Mouse (Mus musculus): Measurements from ENCODE around the gene Fam53b.

Gene Fam53b

DNA sequence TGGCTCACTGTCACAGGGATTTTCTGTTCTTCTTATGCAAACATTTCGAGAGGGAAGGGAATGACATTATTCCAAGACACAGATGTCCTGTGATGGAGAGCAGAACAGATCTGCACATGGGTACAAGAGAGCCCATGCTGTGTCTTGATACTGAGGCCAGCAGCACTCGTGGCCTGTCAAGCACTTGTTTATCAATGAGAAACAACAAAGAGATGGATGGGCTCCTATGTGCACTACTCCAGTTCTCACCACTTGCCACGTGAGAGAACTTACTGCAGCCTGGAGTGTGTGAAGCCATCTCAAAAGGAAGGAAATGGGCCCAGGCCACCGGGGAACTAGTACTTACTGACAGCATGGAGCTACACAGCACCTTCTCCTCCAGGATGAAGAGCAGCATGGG is 27.2 kb downstream of the Fam53b start:
- no peak for DNase-seq

GRCm38 (mm10) chr7:132786011-132786410 is 27.7 kb downstream of the Fam53b start:
- DNase-seq, result no peak

GRCm38 (mm10) chr7:132784101-132784500 is 29.6 kb downstream of the Fam53b start:
- no peak for DNase-seq

DNA sequence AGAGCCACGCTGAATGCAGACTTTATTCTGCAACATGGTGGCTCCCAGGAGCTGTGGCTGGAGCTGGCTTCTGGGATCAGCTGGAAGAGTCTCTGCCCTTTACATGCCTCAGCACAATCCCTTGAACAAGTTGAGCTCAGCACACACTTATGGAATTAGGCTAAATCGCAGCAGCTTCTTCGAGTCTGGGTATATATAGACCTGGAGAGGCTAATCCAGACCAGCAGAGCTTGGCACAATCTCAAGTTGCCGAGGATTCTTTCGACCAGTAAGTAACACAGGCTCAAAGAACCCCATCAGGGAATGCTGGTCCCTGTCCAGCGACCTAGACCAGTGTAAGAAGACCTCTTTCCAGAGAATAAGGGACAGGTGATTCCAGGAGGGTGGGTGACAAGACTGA is 31.8 kb downstream of the Fam53b start:
- peak; percentile 45 for DNase-seq

DNA sequence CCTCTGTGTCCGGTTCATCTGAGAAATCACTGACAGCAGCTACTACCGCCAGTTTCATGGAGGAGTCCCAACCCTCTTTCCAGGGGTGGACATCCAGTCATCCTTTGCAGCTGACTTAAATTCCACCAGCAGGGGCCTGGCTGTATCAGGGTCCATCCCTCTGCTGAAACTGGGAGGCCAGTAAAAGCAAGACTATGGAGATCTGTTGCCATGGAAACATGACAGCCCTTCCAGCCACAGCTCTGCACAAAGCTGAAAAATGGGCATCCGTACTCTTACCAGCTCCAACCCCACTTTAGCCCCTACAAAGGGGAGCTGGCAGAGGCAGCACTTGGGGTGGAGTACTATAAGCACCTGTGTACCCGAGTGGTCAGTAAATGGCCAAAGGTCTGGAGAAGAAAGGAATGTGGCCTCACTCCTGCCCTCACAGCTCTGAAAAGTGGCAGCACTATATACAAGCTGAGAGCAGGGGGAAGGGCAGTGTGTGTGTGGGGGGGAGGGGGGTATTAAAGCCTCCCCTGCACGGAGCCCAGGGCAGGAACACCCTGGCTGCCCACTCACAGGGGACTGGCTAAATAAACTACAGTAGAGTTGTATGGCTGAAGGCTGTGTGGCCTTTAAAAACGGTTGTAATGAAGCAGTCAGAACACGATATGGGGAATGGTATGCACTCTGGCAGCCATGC is 32.4 kb downstream of the Fam53b start:
- no peak for DNase-seq

GRCm38 (mm10) chr7:132780611-132781010 is 33.1 kb downstream of the Fam53b start:
- DNase-seq, result peak; percentile 53

GRCm38 (mm10) chr7:132778630-132779029 is 35.1 kb downstream of the Fam53b start:
- DNase-seq, result no peak

DNA sequence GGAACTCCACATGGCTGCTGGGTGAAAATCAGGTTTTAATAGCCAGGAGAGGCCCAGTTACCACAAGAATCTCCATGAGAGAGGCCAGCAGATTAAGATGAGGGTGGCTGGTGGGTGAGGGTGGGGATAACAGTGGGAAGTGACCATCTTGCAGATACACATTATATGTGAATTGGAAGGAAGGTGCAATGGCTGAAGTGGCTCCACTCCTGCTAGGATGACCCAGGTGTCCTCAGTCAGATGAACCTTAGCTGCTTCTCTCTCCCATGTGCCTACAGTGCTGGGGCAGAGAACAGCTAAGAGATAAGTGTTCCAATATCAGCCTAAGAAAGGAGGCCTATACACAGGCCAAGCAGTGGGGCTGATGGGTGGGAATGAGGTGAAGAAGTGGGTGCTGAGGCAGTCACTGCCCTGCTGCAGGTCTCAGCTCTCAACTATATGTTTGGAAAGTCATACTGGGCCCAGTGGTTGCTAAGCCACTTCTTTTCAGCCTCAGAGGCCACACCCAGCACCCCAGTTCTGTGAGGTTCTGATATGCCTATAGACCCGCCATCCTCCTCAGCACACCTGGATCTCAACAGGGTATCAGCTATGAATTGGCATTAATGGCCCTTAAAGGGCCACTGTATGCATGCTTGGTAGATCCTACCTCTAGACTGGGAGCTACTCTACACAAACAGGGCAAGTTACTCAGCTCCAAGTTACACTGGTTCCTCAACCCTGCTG is 35.8 kb downstream of the Fam53b start:
- no peak for DNase-seq

GRCm38 (mm10) chr7:132777117-132777516 is 36.6 kb downstream of the Fam53b start:
- no peak for DNase-seq

DNA sequence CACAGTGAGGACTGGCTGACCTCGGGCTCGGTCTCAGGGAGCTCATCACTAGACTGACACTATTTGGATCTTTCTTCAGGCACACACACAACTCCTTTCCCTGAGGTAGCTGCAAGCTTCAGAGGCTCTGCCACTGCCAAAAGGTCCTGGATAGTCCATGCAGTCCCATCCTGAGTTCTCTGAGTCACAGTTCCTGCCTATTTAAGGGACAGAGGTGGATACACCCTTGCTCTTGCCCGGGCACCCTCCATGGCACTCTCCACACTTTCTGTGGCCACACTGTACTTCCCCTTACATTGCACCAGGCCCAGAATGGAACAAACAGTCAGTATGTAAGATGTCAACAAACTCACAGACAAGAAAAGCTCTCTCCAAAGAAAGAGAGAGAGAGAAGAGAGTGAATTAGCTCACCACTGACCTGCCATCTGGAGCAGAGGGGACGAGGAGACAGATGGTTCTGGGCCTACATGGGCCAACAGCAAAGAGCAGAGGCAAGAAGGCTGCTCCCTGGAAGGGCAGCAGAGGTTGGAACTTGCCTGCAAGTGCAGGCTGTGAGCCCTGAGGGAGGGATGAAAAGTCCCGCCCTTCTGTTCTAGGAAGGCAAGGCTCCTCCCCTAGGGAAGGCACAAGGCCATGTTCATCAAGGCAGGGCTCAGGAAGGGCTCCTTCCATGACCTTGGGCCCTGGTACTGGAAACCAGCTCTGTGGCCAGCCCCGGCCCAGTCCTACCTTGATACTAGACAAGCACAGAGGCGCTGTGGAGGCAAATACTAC is 37.2 kb downstream of the Fam53b start:
- no peak for DNase-seq

- no peak for DNase-seq
Measured at GRCm38 (mm10) chr7:132775922-132776321, 37.8 kb downstream of the Fam53b start.

DNA sequence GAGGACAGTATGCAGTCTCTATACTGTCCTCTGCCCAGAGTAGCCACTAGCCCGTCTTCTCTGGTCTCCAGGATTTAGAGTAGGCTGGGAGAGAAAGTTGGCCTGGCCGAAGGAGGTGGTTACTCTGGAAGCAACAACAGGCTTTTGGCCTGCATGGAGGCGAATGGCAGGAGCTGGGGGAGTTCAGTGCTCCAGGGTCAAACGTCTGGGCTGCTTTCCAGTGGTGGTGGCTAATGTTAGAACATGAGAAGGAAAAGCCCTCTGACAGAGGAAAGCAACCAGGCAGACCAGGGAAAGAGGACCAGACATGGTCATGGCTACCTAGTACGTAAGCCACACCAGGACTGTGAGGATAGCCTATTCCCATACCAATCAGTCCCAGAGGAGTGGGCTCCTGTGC is 38.4 kb downstream of the Fam53b start:
- no peak for DNase-seq

DNA sequence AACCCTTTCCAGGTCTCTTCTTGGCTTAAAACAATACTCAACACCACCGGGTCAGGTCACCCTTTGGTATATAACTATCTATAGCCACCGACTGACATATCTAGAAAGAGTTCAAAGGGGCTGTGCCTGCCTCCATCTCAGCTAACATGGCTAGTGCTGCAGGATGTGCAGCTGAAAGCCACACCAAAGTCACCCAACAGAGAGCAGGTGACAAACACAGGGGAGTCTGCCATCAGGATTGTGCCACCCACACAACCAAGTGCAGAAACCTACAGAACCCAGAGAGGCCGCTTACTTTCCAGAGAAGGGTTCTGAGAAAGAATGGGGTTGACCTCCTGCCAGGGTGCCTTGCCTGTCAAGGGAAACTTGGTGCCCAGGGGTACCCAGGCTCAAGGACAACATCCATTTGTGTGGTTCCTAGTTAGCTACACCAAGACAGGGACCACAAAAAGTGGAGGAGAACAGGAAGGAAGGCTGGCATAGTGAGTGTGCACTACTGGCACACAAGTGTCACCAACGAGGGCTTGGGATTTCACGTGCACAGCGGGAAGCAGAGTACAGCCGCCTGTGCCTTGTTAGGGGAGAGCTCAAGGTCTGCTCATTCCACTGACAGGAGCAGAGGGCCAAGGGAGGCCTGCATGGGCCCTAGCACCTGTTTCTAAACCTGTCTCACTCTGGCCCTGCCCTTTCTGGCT is 40.5 kb downstream of the Fam53b start:
- no peak for DNase-seq

DNA sequence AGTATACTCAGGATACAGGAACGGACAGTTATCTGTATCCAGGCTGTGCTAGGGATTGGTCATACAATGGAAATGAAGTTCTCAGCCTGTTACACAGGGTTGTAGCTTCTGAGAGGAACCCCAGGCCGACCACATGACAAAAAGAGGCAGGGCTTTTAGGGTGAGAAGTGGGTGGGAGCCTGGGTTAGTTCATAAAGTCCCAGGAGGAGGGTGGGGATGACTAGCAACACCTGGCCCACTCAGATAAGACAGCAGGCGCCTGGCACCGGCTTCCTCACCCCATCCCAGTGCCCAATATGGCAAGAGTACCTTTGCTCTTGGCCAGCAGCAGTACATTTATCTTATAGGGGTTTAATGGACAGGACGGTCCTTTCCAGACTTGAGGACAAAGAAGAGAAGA is 41.2 kb downstream of the Fam53b start:
- no peak for DNase-seq

GRCm38 (mm10) chr7:132768498-132769344 is 45.0 kb downstream of the Fam53b start:
- no peak for DNase-seq

DNA sequence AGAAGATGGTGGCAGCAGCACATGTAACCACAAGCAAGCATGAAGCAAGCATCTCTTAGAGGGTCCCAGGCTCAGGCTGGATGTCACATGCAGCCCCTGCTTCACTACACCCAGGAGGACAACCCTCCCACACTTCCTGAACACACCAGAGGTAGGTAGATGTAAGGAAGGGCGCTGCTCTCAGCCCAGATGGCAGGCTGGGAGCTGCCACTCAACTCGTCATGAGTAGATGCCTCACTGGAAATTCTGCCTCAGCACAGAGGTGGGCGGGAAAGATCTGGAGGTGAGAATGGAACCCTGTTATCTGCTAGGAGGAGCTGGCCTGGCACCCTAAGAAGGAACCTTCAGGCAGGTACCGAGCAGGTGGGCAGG is 45.7 kb downstream of the Fam53b start:
- no peak for DNase-seq

GRCm38 (mm10) chr7:132767233-132767998 is 46.3 kb downstream of the Fam53b start:
- no peak for DNase-seq

DNA sequence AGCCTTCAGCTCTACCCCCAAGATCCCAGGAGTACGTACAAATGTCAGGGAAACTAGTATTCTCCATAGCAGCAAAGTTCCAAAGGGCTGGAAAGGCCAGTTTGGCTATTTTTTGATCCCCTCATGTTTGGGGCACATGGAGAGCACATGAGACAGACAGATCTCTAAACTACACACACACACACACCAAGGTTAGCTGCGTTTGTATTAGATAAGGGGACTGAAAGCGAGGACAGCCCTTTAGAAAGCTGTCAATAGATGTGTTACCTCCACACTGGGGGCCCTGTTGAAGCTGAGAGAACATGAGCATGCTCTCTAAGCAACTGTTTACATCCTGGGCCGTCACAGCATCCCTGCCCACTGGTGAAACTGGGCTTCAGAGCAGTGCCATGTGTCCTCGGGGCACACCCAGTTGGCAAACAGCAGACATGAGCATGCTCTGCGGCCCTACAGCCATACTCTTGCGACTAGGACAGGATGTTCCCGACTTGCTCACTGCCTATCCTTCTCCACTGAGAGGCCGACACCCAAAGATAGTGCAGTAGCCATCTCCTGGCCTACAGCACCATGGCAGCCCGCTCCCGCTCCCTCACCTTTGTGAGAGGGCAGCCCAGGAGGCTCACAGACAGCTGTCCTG is 47.3 kb downstream of the Fam53b start:
- DNase-seq, result no peak

DNA sequence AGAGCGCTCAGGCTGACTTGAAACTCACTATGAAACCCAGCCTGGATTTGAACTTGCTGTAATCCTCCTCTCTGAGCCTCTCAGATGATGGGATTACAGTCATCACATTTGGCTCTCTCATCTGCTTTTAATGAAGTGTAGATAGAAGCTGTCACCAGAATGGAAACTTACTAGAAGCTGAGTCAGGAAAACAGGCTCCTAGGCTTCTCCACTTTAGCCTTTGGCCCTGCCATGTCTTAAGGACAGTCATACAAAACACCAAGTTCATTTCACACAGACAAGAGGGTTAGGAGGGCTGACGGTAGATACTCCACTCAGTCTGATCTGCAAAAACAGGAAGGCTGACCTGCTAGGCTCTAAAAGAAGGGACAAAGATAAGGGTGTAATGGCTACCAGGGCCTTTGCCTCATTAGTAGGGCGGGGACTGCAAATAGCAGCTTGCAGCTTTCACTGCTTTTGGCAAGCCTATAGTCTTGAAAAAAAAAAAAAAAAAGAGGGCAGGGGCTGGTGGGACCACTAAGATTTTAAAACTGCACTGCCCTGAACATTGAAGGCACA is 48.0 kb downstream of the Fam53b start:
- DNase-seq, result no peak

GRCm38 (mm10) chr7:132764896-132765491 is 48.7 kb downstream of the Fam53b start:
- no peak for DNase-seq
